Mouse (Mus musculus) olfactory bulb, adult 2 months (tissue): Measurements from ENCODE around the gene Disp1. TPM values are rescaled to one million over a fixed set of nuclear protein-coding genes. Genes with fewer than 3 reads are reported as not detected.

Source experiments
- H3K27ac ChIP-seq: fragments of 200-500 bp; 2 replicates; pipeline ENCODE4 v1.5.1; 2012; ENCODE audit warnings: low read depth, low read length; ENCODE audit not compliant: insufficient read depth
- H3K4me1 ChIP-seq: fragments of 200-500 bp; 2 replicates; pipeline ENCODE4 v1.6.1; 2012; ENCODE audit warnings: low read length; ENCODE audit not compliant: control insufficient read depth, insufficient read depth
- H3K4me3 ChIP-seq: fragments of 200-500 bp; 2 replicates; pipeline ENCODE4 v1.5.1; 2012; ENCODE audit warnings: mild to moderate bottlenecking, low read depth, low read length, moderate library complexity; ENCODE audit not compliant: insufficient read depth
- CTCF ChIP-seq: fragments of 200-500 bp; IDR thresholded peaks from 2 replicates; pipeline ENCODE4 v1.5.1; 2012; ENCODE audit warnings: low read depth, mild to moderate bottlenecking, low read length, moderate library complexity; ENCODE audit not compliant: insufficient read depth
- POLR2A ChIP-seq: fragments of 200-500 bp; IDR thresholded peaks from 2 replicates; pipeline ENCODE4 v1.6.1; 2012; ENCODE audit warnings: mild to moderate bottlenecking, low read depth, low read length, moderate library complexity; ENCODE audit not compliant: insufficient read depth
- WGBS: fragments of 180-500 bp; shearing (Covaris S2); methylation state at CpG from one replicate; pipeline ENCODE4 v1.1.7; 2018; 5-methylcytosine and 5-hydroxymethylcytosine counted together
- polyA plus RNA-seq: library from polyadenylated mRNA; stranded (reverse); fragments of >200 nt; gene quantifications from 2 replicates; pipeline ENCODE4 v1.2.4, GENCODE M21; 2012; ENCODE audit warnings: low replicate concordance; ENCODE audit not compliant: missing spikeins, insufficient read depth, insufficient read length

The Disp1 gene
- polyA plus RNA-seq, 1 experiment, result not detected

DNA sequence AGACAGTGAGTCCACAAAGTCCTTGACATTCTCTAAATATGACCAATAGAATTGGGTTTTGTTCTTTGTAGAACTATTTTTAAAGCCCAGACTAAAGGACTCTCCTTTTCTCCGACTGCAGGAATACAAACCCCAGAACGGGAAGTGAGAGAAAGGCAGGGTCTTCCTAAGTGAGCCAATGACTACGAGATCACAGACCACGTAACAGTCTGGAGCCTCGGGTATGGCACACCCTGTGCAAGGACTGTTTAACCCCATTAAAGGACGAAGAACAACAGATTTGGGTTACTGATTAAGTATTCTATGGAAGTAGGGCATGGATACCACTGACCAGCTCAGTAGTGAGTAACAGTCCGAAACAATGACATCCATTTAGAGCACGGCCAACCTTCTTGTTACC, 46.1 kb downstream of the Disp1 start:
- 85% methylated on average over 8 of the region's 8 CpGs for WGBS

DNA sequence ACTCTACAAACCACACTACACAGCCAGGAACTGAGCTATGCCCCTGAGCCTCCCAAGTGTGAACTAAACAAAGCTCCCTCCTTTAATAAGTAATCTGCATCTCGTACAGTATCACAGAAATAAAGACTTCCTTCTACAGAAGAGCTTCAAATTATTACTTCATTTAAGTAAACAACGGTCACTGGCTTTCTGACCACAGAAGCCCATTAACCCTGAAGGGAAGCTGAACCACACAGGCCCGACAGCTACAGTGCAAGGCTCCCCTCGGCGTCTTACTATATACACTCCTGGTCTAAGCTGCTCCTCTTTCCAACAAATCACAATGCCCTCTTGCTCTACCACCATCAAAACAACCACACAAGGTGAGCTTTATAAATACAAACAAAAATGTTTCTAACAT, 50.2 kb downstream of the Disp1 start:
- H3K4me3 ChIP-seq, result no peak overlapping the region
- 94% methylated on average over 5 of the region's 5 CpGs for WGBS
- TF ChIP-seq CTCF (no peak), POLR2A (no peak)
- H3K27ac ChIP-seq, result no peak overlapping the region
- peaks cover 3% of the 10 kb centered on the region; the same call in 1 of the 2 replicates for H3K4me1 ChIP-seq

More for the DNA sequence above, 46.1 kb downstream of the Disp1 start:
- H3K4me3 ChIP-seq, result no peak overlapping the region
- no peak overlapping the region for H3K27ac ChIP-seq
- H3K4me1 ChIP-seq, result peaks cover 4% of the 10 kb centered on the region
- TF ChIP-seq CTCF (no peak), POLR2A (no peak)

DNA sequence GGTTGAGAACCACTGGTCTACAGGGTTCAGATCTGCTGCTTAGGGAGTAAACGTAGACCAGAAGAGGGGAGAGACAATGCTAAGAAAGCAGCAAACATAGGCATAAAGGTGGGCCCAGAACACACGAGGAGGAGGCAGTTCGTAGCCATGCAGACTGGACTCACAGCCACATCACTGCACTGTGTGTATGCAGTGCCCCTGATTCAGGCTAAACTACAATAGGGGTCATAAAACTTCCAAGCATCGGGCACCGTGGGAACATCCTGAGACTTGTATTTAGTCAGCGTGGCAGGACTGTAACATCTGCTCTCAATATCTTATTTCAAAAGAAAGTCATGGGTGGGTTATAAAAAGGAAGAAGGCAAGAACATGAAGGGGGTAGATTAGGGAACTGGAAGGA, 52.9 kb downstream of the Disp1 start:
- H3K4me3 ChIP-seq, result no peak overlapping the region
- no peak overlapping the region for H3K27ac ChIP-seq
- peaks cover 3% of the 10 kb centered on the region; the same call in 1 of the 2 replicates for H3K4me1 ChIP-seq
- TF ChIP-seq POLR2A (no peak), CTCF (no peak)
- WGBS, result 84% methylated on average over 6 of the region's 6 CpGs

DNA sequence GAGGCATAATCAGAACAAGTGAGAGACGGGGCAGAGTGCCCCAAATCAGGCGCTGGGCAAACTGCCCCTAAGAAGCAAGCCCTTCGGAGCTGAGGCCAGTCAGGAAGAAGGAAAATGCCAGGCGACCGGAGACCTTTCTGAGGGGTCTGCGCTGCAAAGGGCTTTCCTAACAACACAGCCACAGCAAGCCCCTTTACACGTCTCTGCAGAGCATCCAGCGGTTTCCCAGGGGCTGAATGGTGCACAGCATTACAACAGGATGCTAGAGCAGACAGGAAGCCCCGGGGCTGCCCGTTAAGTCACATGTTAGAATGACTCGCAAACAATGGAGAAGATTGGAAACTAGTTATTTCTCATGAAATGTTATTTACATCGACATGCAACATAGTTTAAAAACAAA, 53.5 kb downstream of the Disp1 start:
- Histone ChIP-seq H3K4me1 (peaks cover 3% of the 10 kb centered on the region; the same call in 1 of the 2 replicates), H3K4me3 (no peak overlapping the region), H3K27ac (no peak overlapping the region)
- WGBS, result 63% methylated on average over 12 of the region's 12 CpGs
- TF ChIP-seq CTCF (no peak), POLR2A (no peak)

GRCm38 (mm10) chr1:183166700-183167099, 54.6 kb downstream of the Disp1 start:
- no peak overlapping the region for H3K27ac ChIP-seq
- TF ChIP-seq POLR2A, result no peak
- no peak for TF ChIP-seq CTCF
- WGBS, result 94% methylated on average over 5 of the region's 5 CpGs
- peaks cover 3% of the 10 kb centered on the region; the same call in 1 of the 2 replicates for H3K4me1 ChIP-seq
- H3K4me3 ChIP-seq, result no peak overlapping the region

GRCm38 (mm10) chr1:183164648-183165071, 56.7 kb downstream of the Disp1 start:
- TF ChIP-seq CTCF (no peak), POLR2A (no peak)
- whole genome bisulfite sequencing, result 83% methylated on average over 8 of the region's 8 CpGs

GRCm38 (mm10) chr1:183164190-183164580, 57.1 kb downstream of the Disp1 start:
- TF ChIP-seq CTCF (no peak), POLR2A (no peak)
- WGBS, result 96% methylated on average over 6 of the region's 6 CpGs
- Histone ChIP-seq H3K4me3 (no peak overlapping the region), H3K27ac (no peak overlapping the region), H3K4me1 (peaks cover 3% of the 10 kb centered on the region; the same call in 1 of the 2 replicates)

More at GRCm38 (mm10) chr1:183164648-183165071, 56.7 kb downstream of the Disp1 start:
- H3K4me3 ChIP-seq, result no peak overlapping the region
- peaks cover 3% of the 10 kb centered on the region; the same call in 1 of the 2 replicates for H3K4me1 ChIP-seq
- H3K27ac ChIP-seq, result no peak overlapping the region

DNA sequence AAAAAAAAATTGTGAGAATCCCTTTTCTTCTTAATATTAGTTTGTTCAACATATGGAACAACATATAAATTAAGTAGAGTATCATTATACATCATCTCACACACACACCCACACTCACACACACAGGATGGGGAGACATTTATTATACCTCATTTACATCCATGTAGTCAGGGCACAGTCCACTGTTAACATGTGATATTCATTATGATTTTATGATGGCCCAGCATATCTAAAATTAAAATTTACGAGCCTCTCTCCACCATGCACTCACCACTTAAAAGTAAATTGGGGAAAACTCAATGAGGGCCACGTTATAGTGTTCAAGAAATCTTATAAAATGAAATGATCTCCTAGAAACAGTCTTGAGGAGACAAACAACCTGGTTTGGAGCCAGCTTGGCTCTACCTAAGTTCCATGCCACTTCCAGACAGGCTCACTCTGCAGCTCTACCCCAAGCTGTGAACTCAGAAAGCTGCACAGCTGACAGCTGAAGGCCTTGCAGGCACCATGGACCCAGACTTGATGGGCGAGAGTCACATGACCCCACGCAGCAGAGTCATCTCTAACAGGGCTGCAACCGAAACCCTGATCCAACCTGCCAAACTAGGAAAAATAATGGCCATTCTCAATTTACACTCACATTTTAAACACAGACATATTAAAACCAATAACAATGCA, 57.7 kb downstream of the Disp1 start:
- H3K4me1 ChIP-seq, result peaks cover 5% of the 10 kb centered on the region; the same call in 1 of the 2 replicates
- TF ChIP-seq POLR2A, result no peak
- no peak for TF ChIP-seq CTCF
- no peak overlapping the region for H3K27ac ChIP-seq
- WGBS, result 93% methylated on average over 5 of the region's 5 CpGs
- no peak overlapping the region for H3K4me3 ChIP-seq

GRCm38 (mm10) chr1:183161057-183161456, 60.3 kb downstream of the Disp1 start:
- TF ChIP-seq CTCF (no peak), POLR2A (no peak)
- 93% methylated on average over 11 of the region's 11 CpGs for WGBS
- peaks cover 3% of the 10 kb centered on the region; the same call in 1 of the 2 replicates for H3K4me1 ChIP-seq
- H3K27ac ChIP-seq, result no peak overlapping the region
- H3K4me3 ChIP-seq, result no peak overlapping the region

DNA sequence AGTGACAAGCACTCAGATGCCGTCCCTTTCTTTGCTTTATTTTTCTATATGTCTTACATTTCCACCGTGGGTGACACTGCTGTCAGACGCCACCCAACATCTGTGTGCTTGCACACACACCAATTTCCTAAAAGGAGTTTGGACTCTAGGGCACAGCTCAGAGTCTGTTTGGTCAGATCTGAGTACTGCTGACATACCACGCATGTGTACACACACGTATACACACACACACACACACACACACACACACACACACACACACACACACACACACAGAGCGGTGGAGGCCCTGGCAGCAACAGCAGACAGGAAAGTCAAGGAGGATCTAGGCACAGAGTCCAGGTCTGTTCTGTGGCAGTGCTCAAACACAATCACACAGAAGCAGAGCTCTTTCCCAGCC, 61.1 kb downstream of the Disp1 start:
- no peak overlapping the region for H3K27ac ChIP-seq
- TF ChIP-seq CTCF, result no peak
- no peak for TF ChIP-seq POLR2A
- 87% methylated on average over 6 of the region's 6 CpGs for WGBS
- peaks cover 6% of the 10 kb centered on the region for H3K4me1 ChIP-seq
- H3K4me3 ChIP-seq, result no peak overlapping the region
